Mouse (Mus musculus): ENCODE results near the gene Cnot6. TPM values are rescaled to one million over a fixed set of nuclear protein-coding genes. Genes with fewer than 3 reads are reported as not detected.

Gene Cnot6
- polyA plus RNA-seq, 1 experiment from 2014 or later: 53.3 TPM

DNA sequence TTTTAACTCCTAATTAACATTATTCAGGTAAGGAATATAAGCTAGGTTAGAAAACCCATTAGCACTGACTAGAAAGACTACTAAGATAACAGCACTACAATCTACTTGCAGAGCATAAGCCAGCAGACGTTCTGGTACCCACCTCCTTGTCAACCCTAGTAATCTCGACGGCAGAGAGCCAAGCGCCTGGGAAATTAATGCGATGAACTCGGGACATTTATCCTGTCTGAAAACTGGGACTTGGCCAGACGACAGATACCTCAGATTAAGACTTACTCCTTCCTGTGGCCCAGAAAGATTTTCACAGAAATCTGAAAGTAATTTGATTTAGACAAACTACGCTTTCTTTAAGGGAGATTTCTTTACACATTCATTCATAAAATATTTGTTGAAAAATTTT lies 7.7 kb downstream of the Cnot6 start:
- Histone ChIP-seq H3K36me3 (ENCODE audit: control insufficient read depth, insufficient read depth, low read length) (peaks cover 64% of the 10 kb centered on the region), H3K4me2 (ENCODE audit: low read length) (no peak overlapping the region), H3K9ac (ENCODE audit: low read length) (no peak overlapping the region), H3K9me3 (ENCODE audit: control insufficient read depth, low read length) (no peaks in the 10 kb centered on the region), H3K27me3 (replicated peaks; ENCODE audit: control insufficient read depth, insufficient read depth, low read length) (no peaks in the 10 kb centered on the region), H3K4me3 (ENCODE audit: low read depth, low read length) (no peak overlapping the region), H3K27ac (ENCODE audit: low read depth) (no peak overlapping the region), H3K4me1 (replicated peaks; ENCODE audit: control insufficient read depth, insufficient read depth, low read length) (peaks cover 13% of the 10 kb centered on the region; the same call in 1 of the 2 replicates)
- WGBS: 75% methylated on average over 8 of the region's 8 CpGs
- DNase-seq (ENCODE audit: low spot score) (no peak), ATAC-seq (replicated peaks; ENCODE audit: low FRiP score, low TSS enrichment, low read depth) (no peak)

DNA sequence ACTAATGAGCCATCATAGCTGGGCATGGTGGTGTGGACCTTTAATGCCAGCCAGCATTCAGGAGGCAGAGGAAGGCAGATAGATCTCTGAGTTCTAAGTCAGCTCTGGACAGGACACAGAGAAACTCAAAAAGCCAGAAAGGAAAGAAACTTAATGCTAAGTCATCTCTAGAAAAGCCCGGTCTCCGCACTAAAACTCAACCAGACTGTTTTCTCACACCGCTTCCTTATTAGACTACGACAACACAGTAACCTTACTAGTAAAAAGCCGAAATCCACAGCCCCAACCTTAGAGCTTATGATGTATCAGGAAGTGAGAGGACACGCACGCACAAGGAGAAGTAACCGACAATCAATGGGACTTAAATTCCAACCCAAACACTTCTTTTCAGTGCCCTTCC lies 10.5 kb downstream of the Cnot6 start:
- WGBS: 99% methylated on average over 8 of the region's 8 CpGs
- Histone ChIP-seq H3K4me2 (ENCODE audit: low read length) (no peak overlapping the region), H3K27ac (ENCODE audit: low read depth) (no peak overlapping the region), H3K27me3 (replicated peaks; ENCODE audit: control insufficient read depth, insufficient read depth, low read length) (no peaks in the 10 kb centered on the region), H3K4me1 (replicated peaks; ENCODE audit: control insufficient read depth, insufficient read depth, low read length) (no peaks in the 10 kb centered on the region), H3K4me3 (ENCODE audit: low read depth, low read length) (no peak overlapping the region), H3K36me3 (ENCODE audit: control insufficient read depth, insufficient read depth, low read length) (peaks cover 70% of the 10 kb centered on the region), H3K9ac (ENCODE audit: low read length) (no peak overlapping the region), H3K9me3 (ENCODE audit: control insufficient read depth, low read length) (no peaks in the 10 kb centered on the region)
- DNase-seq (ENCODE audit: low spot score) (no peak), ATAC-seq (replicated peaks; ENCODE audit: low FRiP score, low TSS enrichment, low read depth) (no peak)

DNA sequence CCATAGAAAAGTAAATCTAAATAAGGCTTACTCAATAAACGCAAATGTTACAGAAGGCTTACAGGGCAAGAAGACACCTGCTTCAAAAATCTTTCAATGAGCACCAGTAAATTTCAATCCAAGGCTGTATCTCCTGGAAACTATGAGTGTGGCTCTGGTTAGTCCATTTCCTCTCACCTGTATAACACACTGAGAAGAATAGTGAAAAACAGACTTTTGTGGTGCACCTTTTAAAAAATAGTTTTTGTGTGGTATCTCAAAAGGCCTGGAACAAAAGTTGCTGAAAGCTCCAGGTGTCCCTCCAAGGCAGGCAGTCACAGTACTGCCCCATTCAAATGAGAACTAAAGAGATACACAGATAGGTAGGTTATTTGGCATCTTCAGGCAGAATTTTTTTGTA lies 13.4 kb downstream of the Cnot6 start:
- DNase-seq (ENCODE audit: low spot score) (no peak), ATAC-seq (replicated peaks; ENCODE audit: low FRiP score, low TSS enrichment, low read depth) (no peak)
- Histone ChIP-seq H3K27ac (ENCODE audit: low read depth) (no peak overlapping the region), H3K9me3 (ENCODE audit: control insufficient read depth, low read length) (no peaks in the 10 kb centered on the region), H3K4me3 (ENCODE audit: low read depth, low read length) (no peak overlapping the region), H3K36me3 (ENCODE audit: control insufficient read depth, insufficient read depth, low read length) (peaks cover 50% of the 10 kb centered on the region), H3K4me2 (ENCODE audit: low read length) (no peak overlapping the region), H3K9ac (ENCODE audit: low read length) (no peak overlapping the region), H3K4me1 (replicated peaks; ENCODE audit: control insufficient read depth, insufficient read depth, low read length) (no peaks in the 10 kb centered on the region), H3K27me3 (replicated peaks; ENCODE audit: control insufficient read depth, insufficient read depth, low read length) (no peaks in the 10 kb centered on the region)
- WGBS: 93% methylated on average over 1 of the region's 1 CpGs

DNA sequence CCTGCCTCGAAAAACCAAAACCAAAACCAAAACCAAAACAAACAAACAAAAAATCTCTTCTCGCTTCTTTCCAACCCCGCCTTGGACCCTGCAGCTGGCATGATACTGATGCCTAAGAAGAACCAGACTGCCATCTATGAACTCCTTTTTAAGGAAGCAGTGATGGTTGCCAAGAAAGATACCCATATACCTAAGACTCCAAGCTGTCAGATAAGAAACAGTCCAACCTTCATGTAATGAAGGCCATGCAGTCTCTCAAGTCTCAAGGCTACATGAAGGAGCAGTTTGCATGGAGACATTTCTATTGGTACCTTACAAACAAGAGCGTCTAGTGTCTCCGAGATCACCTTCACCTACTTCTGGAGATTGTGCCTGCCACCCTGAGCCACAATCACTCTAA lies 14.7 kb downstream of the Cnot6 start:
- Histone ChIP-seq H3K27ac (ENCODE audit: low read depth) (no peak overlapping the region), H3K9ac (ENCODE audit: low read length) (no peak overlapping the region), H3K4me3 (ENCODE audit: low read depth, low read length) (no peak overlapping the region), H3K27me3 (replicated peaks; ENCODE audit: control insufficient read depth, insufficient read depth, low read length) (no peaks in the 10 kb centered on the region), H3K9me3 (ENCODE audit: control insufficient read depth, low read length) (no peaks in the 10 kb centered on the region), H3K36me3 (ENCODE audit: control insufficient read depth, insufficient read depth, low read length) (peaks cover 50% of the 10 kb centered on the region), H3K4me1 (replicated peaks; ENCODE audit: control insufficient read depth, insufficient read depth, low read length) (no peaks in the 10 kb centered on the region), H3K4me2 (ENCODE audit: low read length) (no peak overlapping the region)
- 93% methylated on average over 5 of the region's 5 CpGs for WGBS
- ATAC-seq (replicated peaks; ENCODE audit: low FRiP score, low TSS enrichment, low read depth): no peak
- no peak for DNase-seq (ENCODE audit: low spot score)

DNA sequence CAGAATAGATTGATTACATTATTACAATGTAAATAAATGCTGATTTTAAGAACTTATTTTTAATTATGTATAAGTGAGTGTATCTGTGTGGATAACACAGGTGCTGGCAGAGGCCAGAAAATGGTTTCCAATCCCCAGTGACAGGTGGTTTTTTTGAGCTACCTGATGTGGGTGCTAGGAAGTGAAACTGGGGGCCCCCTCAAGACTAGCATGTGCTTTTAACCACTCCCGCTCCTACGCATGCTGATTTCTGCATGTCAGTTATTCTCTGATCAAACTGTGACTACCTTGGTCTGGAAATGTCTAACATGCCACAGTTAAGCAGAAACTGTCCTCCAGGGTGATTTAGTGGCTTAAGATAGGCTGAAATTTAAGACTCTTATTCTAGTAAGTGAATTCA lies 16.1 kb downstream of the Cnot6 start:
- no peak for ATAC-seq (replicated peaks; ENCODE audit: low FRiP score, low TSS enrichment, low read depth)
- Histone ChIP-seq H3K9ac (ENCODE audit: low read length) (no peak overlapping the region), H3K27me3 (replicated peaks; ENCODE audit: control insufficient read depth, insufficient read depth, low read length) (no peaks in the 10 kb centered on the region), H3K4me1 (replicated peaks; ENCODE audit: control insufficient read depth, insufficient read depth, low read length) (no peaks in the 10 kb centered on the region), H3K4me3 (ENCODE audit: low read depth, low read length) (no peak overlapping the region), H3K36me3 (ENCODE audit: control insufficient read depth, insufficient read depth, low read length) (peaks cover 44% of the 10 kb centered on the region), H3K9me3 (ENCODE audit: control insufficient read depth, low read length) (no peaks in the 10 kb centered on the region), H3K27ac (ENCODE audit: low read depth) (no peak overlapping the region), H3K4me2 (ENCODE audit: low read length) (no peak overlapping the region)
- 94% methylated on average over 2 of the region's 2 CpGs for WGBS
- DNase-seq (ENCODE audit: low spot score): no peak

DNA sequence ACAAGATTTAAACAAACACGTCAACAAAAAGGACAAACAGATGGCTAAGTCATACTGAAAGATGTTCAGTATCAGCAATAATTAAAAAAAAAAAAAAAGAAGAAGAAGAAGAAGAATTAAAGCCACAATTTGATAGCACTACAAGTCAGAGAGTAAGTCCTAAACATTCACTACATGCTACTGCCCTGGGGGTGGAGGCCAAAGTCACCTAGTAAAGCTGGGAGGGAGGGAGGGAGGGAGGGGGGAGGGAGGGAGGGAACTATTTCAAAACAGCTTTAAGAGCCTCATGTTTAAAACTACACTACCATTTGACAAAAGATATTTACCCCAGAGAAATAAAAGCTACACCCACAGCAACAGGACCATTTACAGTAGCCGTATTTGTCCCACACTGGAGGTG lies 16.8 kb downstream of the Cnot6 start:
- Histone ChIP-seq H3K9ac (ENCODE audit: low read length) (no peak overlapping the region), H3K4me2 (ENCODE audit: low read length) (no peak overlapping the region), H3K4me3 (ENCODE audit: low read depth, low read length) (no peak overlapping the region), H3K36me3 (ENCODE audit: control insufficient read depth, insufficient read depth, low read length) (peaks cover 42% of the 10 kb centered on the region), H3K9me3 (ENCODE audit: control insufficient read depth, low read length) (no peaks in the 10 kb centered on the region), H3K27ac (ENCODE audit: low read depth) (no peak overlapping the region), H3K4me1 (replicated peaks; ENCODE audit: control insufficient read depth, insufficient read depth, low read length) (no peaks in the 10 kb centered on the region), H3K27me3 (replicated peaks; ENCODE audit: control insufficient read depth, insufficient read depth, low read length) (no peaks in the 10 kb centered on the region)
- ATAC-seq (replicated peaks; ENCODE audit: low FRiP score, low TSS enrichment, low read depth) (no peak), DNase-seq (ENCODE audit: low spot score) (no peak)
- 78% methylated on average over 2 of the region's 2 CpGs for WGBS

DNA sequence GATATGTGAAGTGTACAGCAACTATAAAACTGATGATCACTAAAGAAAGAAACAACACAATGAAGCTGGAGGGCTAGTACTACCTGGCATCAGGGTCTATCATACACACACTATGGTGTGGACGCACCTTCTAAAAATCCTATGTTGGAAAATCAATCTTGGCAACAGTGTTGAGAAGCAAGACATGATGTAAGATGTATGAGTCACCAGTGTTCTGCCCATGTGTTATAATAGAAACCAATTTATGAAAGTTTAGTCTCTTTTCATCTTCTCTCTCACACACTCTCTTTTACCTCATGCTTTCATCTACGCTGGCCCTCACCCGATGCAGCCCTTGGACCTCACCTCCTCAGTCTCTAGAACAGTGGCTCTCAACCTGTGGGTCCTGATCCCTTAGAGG lies 17.5 kb downstream of the Cnot6 start:
- H3K36me3 ChIP-seq (ENCODE audit: control insufficient read depth, insufficient read depth, low read length): peaks cover 48% of the 10 kb centered on the region
- 96% methylated on average over 3 of the region's 3 CpGs for WGBS
- H3K27me3 ChIP-seq (replicated peaks; ENCODE audit: control insufficient read depth, insufficient read depth, low read length): no peaks in the 10 kb centered on the region
- no peak overlapping the region for H3K9ac ChIP-seq (ENCODE audit: low read length)
- no peak overlapping the region for H3K27ac ChIP-seq (ENCODE audit: low read depth)
- H3K4me1 ChIP-seq (replicated peaks; ENCODE audit: control insufficient read depth, insufficient read depth, low read length): no peaks in the 10 kb centered on the region
- ATAC-seq (replicated peaks; ENCODE audit: low FRiP score, low TSS enrichment, low read depth): no peak
- no peak overlapping the region for H3K4me2 ChIP-seq (ENCODE audit: low read length)
- DNase-seq (ENCODE audit: low spot score): no peak
- H3K9me3 ChIP-seq (ENCODE audit: control insufficient read depth, low read length): no peaks in the 10 kb centered on the region
- H3K4me3 ChIP-seq (ENCODE audit: low read depth, low read length): no peak overlapping the region

DNA sequence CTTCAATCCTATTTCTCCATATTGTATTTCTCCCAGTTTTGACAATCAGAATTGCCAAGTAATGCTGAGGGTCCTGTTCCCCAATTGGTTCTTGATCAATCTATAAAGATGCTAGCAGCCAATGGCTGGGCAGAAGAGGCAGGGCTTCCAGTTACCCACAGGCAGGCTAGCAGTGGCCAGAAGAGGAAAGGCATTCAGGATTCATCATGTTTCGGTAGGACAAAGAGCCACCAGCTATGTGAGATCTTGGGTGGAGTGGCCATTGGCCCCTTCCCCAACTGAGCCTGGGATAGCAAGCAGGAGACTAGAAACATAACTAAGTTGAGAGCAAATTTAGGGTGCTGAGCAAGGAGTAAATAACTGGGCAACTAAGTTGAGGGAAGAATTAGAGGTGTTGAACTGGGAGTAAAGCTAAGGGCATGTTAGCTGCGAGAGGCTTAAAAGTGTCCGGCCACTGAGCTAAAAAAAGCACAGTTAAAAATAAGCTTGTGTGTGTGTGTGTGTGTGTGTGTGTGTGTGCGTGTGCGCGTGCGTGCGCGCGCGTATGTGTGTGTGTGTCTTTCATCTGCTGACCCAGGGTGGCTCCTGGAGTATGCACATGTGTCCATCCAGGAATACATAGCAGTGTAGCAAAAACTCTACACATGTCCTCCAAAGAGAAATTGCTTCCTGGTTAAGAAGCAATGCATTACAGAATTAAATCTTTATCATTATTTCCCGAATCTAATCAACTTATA lies 28.1 kb downstream of the Cnot6 start:
- Histone ChIP-seq H3K27me3 (replicated peaks; ENCODE audit: control insufficient read depth, insufficient read depth, low read length) (no peaks in the 10 kb centered on the region), H3K4me3 (ENCODE audit: low read depth, low read length) (no peak overlapping the region), H3K4me2 (ENCODE audit: low read length) (no peak overlapping the region), H3K9me3 (ENCODE audit: control insufficient read depth, low read length) (no peaks in the 10 kb centered on the region), H3K27ac (ENCODE audit: low read depth) (no peak overlapping the region), H3K9ac (ENCODE audit: low read length) (no peak overlapping the region), H3K4me1 (replicated peaks; ENCODE audit: control insufficient read depth, insufficient read depth, low read length) (no peaks in the 10 kb centered on the region), H3K36me3 (ENCODE audit: control insufficient read depth, insufficient read depth, low read length) (peaks cover 93% of the 10 kb centered on the region)
- WGBS: 96% methylated on average over 12 of the region's 12 CpGs
- no peak for ATAC-seq (replicated peaks; ENCODE audit: low FRiP score, low TSS enrichment, low read depth)
- no peak for DNase-seq (ENCODE audit: low spot score)

DNA sequence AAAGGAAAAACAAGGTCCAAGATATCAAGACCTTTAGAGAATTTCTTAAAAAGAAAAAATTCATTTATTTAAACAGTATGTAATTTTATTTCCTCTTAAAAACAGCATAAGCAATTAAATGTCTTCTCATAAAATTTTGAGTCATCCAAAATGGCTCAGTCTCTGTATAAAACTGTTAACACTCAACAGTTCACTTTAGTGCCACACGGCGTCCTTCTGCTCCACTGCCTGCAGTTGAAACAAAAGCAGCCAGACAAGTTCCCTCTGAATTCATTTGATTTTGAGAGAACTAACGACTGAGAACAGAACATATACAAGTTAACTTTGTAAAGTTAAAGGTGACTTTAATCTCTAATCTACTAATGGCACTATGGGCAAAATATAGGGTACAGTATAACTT lies 39.1 kb downstream of the Cnot6 start:
- Histone ChIP-seq H3K9me3 (ENCODE audit: control insufficient read depth, low read length) (no peaks in the 10 kb centered on the region), H3K4me1 (replicated peaks; ENCODE audit: control insufficient read depth, insufficient read depth, low read length) (no peaks in the 10 kb centered on the region), H3K36me3 (ENCODE audit: control insufficient read depth, insufficient read depth, low read length) (peaks cover 81% of the 10 kb centered on the region), H3K4me3 (ENCODE audit: low read depth, low read length) (no peak overlapping the region), H3K27ac (ENCODE audit: low read depth) (no peak overlapping the region), H3K9ac (ENCODE audit: low read length) (no peak overlapping the region), H3K4me2 (ENCODE audit: low read length) (no peak overlapping the region), H3K27me3 (replicated peaks; ENCODE audit: control insufficient read depth, insufficient read depth, low read length) (no peaks in the 10 kb centered on the region)
- WGBS: 83% methylated on average over 3 of the region's 3 CpGs
- no peak for DNase-seq (ENCODE audit: low spot score)
- no peak for ATAC-seq (replicated peaks; ENCODE audit: low FRiP score, low TSS enrichment, low read depth)
